Mouse (Mus musculus) heart, adult 2 months (tissue): ENCODE measurements at regions not wholly inside any gene's neighbourhood (a gene's known extent, or its start where the extent isn't known, plus 50 kb on each side); places are given as distances from the start of the nearest gene placed in this dataset.

Experiments used
- CTCF ChIP-seq: fragments of 200-600 bp; IDR thresholded peaks from 2 replicates; pipeline ENCODE4 v1.8.1; 2022; ENCODE audit warnings: antibody characterized with exemption, mild to moderate bottlenecking, moderate library complexity
- EP300 ChIP-seq: fragments of 200-500 bp; IDR thresholded peaks from 2 replicates; pipeline ENCODE4 v1.6.1; 2011; ENCODE audit warnings: low read depth, low read length, control low read depth; ENCODE audit not compliant: insufficient read depth
- POLR2A ChIP-seq: fragments of 200-500 bp; IDR thresholded peaks from 2 replicates; pipeline ENCODE4 v1.6.1; 2011; ENCODE audit warnings: mild to moderate bottlenecking, low read depth, low read length, control low read depth; ENCODE audit not compliant: insufficient read depth

DNA sequence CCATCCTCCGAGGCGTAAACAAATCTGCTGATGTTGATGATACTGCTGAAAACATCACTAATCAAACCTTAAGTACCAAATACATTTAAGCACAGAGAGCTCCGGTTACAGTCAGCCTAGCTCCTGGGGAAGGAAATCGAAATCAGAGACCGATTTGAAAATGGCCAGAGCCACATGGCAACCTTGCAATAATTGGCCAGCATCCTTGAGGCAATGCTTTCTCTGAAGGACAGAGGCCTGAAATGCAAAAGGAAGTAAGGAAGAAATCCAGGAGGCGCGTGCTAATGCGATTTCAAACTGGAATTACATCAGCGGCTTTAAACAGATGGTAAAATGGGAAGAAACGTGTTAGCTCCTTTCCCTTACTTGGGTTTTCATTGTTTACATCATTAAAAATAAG, 177.1 kb downstream of the Sec61b start:
- TF ChIP-seq POLR2A = no peak
- TF ChIP-seq CTCF = no peak
- TF ChIP-seq EP300 = no peak
